Mouse (Mus musculus) natural killer cell, adult 2 months (primary cell): ENCODE results near the gene Prkcb.

Experiments
- DNase-seq, 2 experiments: peaks; one replicate each; pipeline ENCODE4 v3.0.0; 2022; ENCODE audit warnings: low spot score in 2 of 2

Gene Prkcb

GRCm38 (mm10) chr7:122520850-122521638 lies 232.5 kb downstream of the Prkcb start:
- DNase-seq: no peak

GRCm38 (mm10) chr7:122528201-122528600 lies 239.7 kb downstream of the Prkcb start:
- no peak for DNase-seq

GRCm38 (mm10) chr7:122528646-122529045 lies 240.1 kb downstream of the Prkcb start:
- no peak for DNase-seq

GRCm38 (mm10) chr7:122533566-122534360 lies 245.2 kb downstream of the Prkcb start:
- no peak for DNase-seq

GRCm38 (mm10) chr7:122544616-122545015 lies 256.1 kb downstream of the Prkcb start:
- DNase-seq: no peak

- no peak for DNase-seq
Observed at GRCm38 (mm10) chr7:122556575-122557140, 268.1 kb downstream of the Prkcb start.

- DNase-seq: no peak
Observed at GRCm38 (mm10) chr7:122558085-122558811, 269.7 kb downstream of the Prkcb start.

- DNase-seq: no peak
Observed at GRCm38 (mm10) chr7:122558912-122559311, 270.4 kb downstream of the Prkcb start.

- no peak for DNase-seq
Observed at GRCm38 (mm10) chr7:122562586-122562985, 274.0 kb downstream of the Prkcb start.

- no peak for DNase-seq
Observed at GRCm38 (mm10) chr7:122565371-122565770, 276.8 kb downstream of the Prkcb start.

GRCm38 (mm10) chr7:122566011-122566410 lies 277.5 kb downstream of the Prkcb start:
- no peak for DNase-seq

GRCm38 (mm10) chr7:122568787-122569186 lies 280.2 kb downstream of the Prkcb start:
- no peak for DNase-seq

GRCm38 (mm10) chr7:122570407-122570806 lies 281.9 kb downstream of the Prkcb start:
- no peak for DNase-seq

- DNase-seq: no peak
Observed at GRCm38 (mm10) chr7:122573101-122573635, 284.6 kb downstream of the Prkcb start.

GRCm38 (mm10) chr7:122574418-122574817 lies 285.9 kb downstream of the Prkcb start:
- no peak for DNase-seq

GRCm38 (mm10) chr7:122575056-122575455 lies 286.5 kb downstream of the Prkcb start:
- no peak for DNase-seq

GRCm38 (mm10) chr7:122575506-122575905 lies 287.0 kb downstream of the Prkcb start:
- no peak for DNase-seq

GRCm38 (mm10) chr7:122577571-122577970 lies 289.0 kb downstream of the Prkcb start:
- no peak for DNase-seq

- no peak for DNase-seq
Observed at GRCm38 (mm10) chr7:122579461-122580157, 291.1 kb downstream of the Prkcb start.

- DNase-seq: no peak
Observed at GRCm38 (mm10) chr7:122580158-122580475, 291.6 kb downstream of the Prkcb start.
